Mouse (Mus musculus): ENCODE data around the gene 4930469K13Rik. TPM values are rescaled to one million over a fixed set of nuclear protein-coding genes. Genes with fewer than 3 reads are reported as not detected.
A peak's percentile ranks its signal among the peaks of the same experiment; 100 is the strongest.

The 4930469K13Rik gene
- total RNA-seq, 2 experiments from 2014 or later: not detected

- DNase-seq (ENCODE audit: low spot score in 2 of 2): no peak
Measured at GRCm38 (mm10) chr11:34046767-34047541, 51.4 kb downstream of the 4930469K13Rik start, which contains the start of gene Lcp2. TSS of gene Lcp2 (plus strand) at chr11:34046920.

DNA sequence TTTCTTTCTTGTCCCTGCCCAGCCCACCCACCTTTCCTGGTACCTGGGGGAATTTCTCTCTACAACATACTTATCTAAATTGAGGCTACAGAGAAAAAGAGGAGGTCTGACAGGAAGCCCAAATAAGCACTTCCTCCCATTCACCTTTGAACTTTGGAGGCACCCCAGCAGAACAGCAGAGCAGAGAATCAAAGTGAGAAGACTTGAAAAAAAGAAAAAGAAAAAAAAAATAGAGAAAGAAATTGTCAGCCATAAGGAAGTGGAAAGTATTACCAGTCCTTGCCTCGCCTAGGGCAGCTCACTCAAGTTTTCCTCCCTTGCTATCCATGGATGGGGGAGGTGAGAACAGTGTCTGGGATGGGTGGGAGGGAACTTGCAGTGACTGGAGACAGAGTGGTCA lies 55.5 kb downstream of the 4930469K13Rik start:
- no peak for DNase-seq (ENCODE audit: low spot score in 2 of 2)

DNA sequence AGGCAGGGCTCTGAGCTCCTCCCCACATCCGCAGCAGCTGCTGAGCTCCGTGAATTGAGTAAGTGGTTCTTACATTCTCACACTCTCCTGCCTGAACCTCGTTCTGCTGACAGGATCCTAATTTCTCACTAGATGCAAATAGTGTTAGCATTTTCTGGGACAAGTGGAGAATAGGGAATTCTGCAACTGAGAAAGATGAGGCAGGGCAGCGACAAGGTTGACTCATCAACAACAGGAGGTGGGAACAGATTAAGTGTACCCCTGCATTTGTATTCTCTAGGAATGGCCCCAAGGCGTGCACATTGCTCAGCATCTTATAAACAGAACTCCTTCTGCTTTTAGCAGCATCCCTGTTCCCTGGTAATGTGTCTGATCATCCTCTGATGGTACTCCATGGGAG lies 58.3 kb downstream of the 4930469K13Rik start:
- DNase-seq (ENCODE audit: low spot score in 2 of 2): no peak

GRCm38 (mm10) chr11:34035909-34036658 lies 62.3 kb downstream of the 4930469K13Rik start:
- DNase-seq (ENCODE audit: low spot score in 2 of 2): no peak

- no peak for DNase-seq (ENCODE audit: low spot score in 2 of 2)
Measured at GRCm38 (mm10) chr11:34034794-34035193, 63.6 kb downstream of the 4930469K13Rik start.

DNA sequence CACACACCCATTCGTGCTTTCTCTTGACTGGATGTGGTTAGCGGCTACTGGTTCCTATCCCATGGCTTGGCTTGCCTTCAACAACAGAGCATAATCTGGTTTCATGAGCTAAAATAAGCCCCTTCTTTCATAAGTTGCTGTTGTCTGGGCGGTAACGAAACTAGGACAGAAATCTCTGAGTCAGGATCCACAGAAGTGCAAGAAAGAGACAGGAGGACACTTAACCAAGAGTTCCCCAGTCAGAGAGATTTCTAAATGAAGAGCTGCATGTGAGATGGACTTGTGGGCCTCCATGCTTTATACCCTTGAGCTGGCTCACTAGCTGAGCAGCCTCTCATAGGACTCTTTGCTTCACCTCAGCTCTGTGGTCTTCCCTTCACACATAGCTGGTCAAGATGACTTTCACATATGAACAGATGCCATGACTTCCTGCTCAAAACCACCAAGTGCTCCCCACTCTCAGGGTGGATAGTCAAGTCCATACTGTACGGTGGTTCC lies 64.3 kb downstream of the 4930469K13Rik start:
- no peak for DNase-seq (ENCODE audit: low spot score in 2 of 2)

DNA sequence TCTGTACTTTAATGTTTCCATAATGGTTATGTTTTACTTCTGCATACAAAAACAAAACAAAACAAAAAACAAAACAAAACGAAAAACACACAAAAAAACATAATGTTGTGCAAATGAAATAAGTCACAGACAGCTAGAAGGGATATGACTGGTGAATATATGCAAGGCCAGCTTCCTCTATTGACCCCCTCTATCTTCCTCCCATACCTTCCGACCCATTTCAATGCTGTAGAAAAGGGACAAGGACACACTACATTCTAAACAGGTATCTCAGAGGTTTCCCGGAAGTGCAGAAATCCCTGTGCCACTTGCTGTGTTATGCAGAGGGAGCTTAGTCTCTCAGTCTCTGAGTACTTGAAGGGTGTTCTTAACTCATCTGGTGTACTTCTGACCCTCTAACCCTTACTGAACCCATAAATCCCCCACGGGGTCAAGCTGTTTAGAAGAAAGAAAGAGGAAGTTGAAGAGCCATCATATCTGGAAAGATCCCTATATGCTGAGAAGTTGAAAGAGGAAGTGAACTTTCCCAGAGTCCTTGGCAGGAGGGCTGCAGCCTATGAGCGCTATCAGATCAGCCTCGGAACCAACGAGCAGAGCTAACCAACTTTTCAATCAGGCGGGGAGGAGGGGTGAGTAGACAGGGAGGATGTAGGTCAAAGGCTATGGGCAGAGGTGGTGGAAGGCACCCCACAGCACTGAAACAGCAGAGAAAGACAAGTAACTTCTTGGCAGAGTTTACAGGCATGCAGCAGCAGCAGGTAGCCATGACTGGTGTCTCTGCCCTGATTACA lies 67.1 kb downstream of the 4930469K13Rik start:
- DNase-seq (ENCODE audit: low spot score in 2 of 2): no peak

GRCm38 (mm10) chr11:34029658-34030057 lies 68.7 kb downstream of the 4930469K13Rik start:
- no peak for DNase-seq (ENCODE audit: low spot score in 2 of 2)

- DNase-seq (ENCODE audit: low spot score in 2 of 2): no peak
Measured at GRCm38 (mm10) chr11:34025091-34025490, 73.3 kb downstream of the 4930469K13Rik start.

DNA sequence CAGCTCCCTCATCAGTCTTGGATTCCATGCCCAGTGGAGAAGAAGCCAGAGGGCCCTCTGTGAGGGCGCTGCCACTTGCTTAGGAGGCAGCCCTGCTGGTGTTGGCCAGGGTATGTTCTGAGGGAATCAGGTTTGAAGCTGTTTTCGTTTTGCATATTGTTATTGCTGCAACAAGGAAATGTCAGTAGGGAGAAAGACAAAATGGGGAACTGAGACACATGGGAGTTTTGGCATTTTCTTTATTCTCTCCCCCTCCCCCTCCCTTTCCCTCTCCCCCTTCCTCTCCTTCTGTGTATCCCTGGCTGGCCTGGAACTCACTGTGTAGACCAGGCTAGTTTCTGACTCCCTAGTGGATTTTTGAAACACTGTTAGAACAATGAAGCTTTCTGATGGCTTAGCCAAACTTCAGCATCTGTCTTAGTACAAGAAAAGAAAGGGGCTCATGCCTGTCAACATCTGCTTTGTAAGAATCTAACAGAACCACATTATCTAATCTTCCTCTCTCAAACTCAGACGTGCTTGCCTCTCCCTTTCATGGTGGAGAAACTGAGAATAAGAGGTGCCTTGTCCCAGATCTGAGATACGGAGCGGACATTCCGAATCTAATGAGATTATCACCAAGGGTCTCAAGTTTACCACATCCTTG lies 86.2 kb downstream of the 4930469K13Rik start:
- DNase-seq (ENCODE audit: low spot score in 2 of 2): no peak

GRCm38 (mm10) chr11:34010859-34011172 lies 87.5 kb downstream of the 4930469K13Rik start:
- no peak for DNase-seq (ENCODE audit: low spot score in 2 of 2)

GRCm38 (mm10) chr11:34010133-34010858 lies 88.1 kb downstream of the 4930469K13Rik start:
- no peak for DNase-seq (ENCODE audit: low spot score in 2 of 2)

GRCm38 (mm10) chr11:34009316-34010087 lies 88.9 kb downstream of the 4930469K13Rik start:
- DNase-seq (ENCODE audit: low spot score in 2 of 2): no peak

- peak; percentile 41 to 68 for DNase-seq (ENCODE audit: low spot score in 2 of 2)
Measured at GRCm38 (mm10) chr11:34008702-34009101, 89.7 kb downstream of the 4930469K13Rik start.

- DNase-seq (ENCODE audit: low spot score in 2 of 2): no peak
Measured at GRCm38 (mm10) chr11:34008214-34008613, 90.1 kb downstream of the 4930469K13Rik start.

GRCm38 (mm10) chr11:34007616-34008015 lies 90.7 kb downstream of the 4930469K13Rik start:
- DNase-seq (ENCODE audit: low spot score in 2 of 2): no peak

DNA sequence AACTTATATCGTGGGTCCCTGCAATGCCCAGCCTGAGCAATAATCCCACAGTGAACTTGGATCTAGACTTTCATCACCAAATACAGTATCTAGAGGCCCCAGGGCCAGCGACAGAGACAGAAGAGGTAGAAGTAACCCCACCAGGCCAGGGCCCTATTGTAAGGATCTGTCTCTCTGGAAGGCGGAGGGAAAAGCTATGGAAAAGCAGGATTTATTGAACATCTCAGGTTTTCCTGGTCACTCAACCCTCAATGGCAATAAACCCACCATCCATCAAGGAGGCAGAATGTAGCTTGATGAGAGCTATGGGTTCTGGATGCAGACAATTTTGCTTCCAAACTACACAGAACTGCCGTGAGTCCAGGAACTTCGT lies 95.8 kb downstream of the 4930469K13Rik start:
- no peak for DNase-seq (ENCODE audit: low spot score in 2 of 2)

DNA sequence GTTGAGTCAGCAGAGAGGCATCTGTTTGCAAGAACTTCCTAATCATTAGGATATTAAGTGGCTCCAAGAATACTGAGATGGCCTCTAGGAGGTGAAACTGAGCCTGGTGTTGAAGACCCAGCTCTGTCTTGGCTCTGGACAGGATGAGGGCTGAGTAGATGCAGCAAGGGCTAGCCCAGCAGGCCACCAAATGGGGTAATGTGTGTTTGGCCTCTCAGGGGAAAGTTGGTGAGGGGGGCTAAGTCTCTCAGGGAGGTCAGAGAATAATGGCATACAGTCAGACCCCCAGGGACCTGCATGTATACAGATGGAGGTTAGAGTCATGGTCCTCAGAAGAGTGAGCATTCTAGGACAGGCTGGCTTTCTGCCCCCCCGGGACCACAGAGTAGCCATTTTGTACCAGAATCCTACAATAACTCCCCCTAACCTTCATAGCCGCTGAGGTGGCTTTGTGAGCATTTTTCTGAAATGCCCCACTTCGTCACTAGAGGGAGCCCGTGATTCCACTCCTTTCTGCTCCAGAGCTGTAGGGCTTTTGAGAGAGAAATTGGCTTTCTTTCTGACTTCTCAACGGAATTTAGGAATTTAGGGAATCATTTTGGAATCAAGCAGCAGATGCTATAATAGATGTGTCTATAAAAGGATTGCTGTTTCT lies 96.3 kb downstream of the 4930469K13Rik start:
- peak; percentile 64 to 73 for DNase-seq (ENCODE audit: low spot score in 2 of 2)

GRCm38 (mm10) chr11:34000416-34000815 lies 97.9 kb downstream of the 4930469K13Rik start:
- no peak for DNase-seq (ENCODE audit: low spot score in 2 of 2)

Measured in layer of hippocampus, postnatal 10 days (tissue).